Mouse (Mus musculus): ENCODE measurements around the gene Pitpnm3.

Gene Pitpnm3

DNA sequence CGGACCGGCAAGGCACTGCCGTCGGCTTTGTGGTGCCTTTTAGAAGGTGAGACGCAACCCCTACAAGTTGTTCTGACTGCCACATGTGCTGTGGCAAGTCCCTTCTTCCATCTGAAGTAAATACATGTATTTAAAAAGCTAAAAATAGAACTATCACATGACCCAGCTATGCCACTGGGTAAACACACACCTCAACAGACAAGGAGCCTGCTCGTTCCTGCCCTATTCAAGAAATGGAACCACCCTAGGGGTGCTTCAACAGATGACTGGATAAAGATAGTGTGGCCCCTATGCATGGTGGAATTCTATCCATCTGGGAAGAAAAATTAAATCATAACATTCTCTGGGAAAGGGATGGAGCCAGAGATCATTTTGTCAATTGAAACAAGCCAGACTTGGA is 112.8 kb downstream of the Pitpnm3 start:
- no peak for DNase-seq (ENCODE audit: extremely low read depth, low read depth)

DNA sequence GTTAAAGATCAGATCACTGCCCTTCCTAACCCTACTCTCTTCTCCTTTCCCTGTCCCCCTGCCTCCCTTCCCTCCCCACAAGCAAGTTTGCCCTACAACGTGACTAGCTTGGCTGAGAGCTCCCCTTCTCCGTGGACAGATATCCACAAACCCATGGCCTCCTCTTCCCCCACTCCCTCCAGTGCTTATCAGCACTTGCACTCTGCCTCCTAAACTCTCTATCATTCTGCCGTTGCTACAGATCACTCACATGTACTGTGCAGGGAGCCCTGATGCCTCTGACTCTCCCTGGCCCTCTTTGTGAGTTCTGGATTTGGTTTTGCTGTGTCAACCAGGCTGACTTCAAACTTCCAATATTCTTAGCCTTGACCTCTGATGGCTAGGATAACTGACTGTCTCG is 114.6 kb downstream of the Pitpnm3 start:
- no peak for DNase-seq (ENCODE audit: extremely low read depth, low read depth)

DNA sequence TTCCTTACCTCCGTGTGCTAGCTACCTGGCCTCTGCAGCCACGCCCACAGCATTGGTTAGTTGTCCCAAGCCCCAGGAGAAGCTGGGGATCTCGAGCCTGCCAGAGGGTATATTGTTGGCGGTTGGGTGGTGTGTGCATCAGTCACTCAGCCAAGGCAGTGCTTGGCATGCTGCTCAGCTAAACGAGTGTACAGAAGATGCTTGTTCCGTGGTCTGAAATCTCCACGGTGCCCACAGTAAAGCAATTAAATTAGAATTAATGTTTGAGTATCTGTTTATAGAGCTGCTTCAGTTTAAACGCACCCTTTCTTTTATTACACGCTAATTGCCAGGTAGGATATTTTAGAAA is 118.4 kb downstream of the Pitpnm3 start:
- DNase-seq (ENCODE audit: extremely low read depth, low read depth) = no peak

DNA sequence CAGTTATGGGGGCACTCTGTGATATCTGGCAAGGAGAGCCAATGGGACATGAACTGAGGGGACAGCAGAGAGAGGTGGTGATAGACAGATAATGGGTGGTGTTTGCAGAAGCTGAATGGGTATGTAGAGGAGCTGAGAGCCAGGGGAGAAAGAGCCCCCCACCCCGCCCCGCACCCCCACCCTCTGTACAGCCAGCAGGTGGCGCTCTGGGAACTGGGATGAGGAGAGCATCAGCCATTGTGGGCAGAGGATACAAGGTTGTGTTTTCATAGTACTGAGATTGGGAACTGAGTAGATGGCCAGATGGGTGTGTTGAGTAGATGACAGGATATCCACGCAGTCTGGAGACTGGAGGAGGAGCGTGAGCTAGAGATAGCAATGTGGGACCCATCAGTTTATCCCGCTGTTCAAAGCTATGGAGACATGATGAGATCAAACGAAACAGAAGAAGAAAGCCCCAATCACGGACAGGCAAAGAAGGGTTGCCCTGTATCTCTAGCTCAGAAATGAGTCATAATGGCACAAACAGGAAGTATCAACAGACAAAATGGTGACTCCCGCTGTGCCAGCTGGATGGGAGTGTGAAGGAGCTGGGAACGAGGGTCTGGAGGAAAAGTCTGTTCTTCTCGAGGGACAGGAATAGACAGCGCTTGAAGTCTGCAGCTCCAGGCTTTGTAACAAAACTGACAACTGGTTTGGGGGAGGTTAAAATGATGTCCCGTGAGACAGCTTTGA is 118.9 kb downstream of the Pitpnm3 start:
- no peak for DNase-seq (ENCODE audit: extremely low read depth, low read depth)

DNA sequence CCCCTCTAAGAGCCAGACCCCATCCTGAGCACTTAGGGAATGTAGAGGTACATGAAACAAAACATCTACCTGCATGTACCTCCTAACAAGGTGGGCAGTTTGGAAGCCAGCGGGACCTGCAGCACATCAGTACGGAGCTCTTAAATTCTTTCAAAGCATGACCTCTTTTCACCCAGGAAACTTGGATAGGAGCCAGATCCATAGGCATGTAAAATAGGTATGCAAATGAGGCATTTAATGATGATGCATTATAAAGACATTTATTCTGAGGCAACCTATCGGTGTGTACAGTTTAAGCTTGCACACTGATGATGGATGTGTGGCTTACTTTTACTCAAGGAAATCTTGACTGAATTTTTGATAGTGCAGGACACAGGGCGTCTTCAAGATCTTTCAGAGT is 120.9 kb downstream of the Pitpnm3 start:
- no peak for DNase-seq (ENCODE audit: extremely low read depth, low read depth)

DNA sequence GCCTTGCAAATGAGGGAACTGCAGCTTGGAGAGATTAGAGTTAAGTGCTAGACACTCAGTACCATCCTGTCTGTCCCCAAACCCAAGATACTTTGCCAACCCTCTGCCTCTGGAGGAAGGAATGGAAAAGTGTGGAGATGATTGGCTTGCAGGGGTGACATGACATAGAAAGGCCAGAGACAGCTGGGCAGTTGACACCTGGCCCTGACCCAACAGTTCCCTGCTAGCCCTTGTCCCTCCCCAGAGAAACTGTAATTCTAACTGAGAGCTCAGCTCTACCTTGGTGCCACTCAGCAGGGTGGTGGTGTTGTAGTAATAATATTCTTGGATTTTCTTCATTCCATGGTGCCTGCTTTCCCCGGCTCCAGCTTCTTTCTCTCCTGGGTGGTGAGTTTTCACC is 123.6 kb downstream of the Pitpnm3 start:
- no peak for DNase-seq (ENCODE audit: extremely low read depth, low read depth)

DNA sequence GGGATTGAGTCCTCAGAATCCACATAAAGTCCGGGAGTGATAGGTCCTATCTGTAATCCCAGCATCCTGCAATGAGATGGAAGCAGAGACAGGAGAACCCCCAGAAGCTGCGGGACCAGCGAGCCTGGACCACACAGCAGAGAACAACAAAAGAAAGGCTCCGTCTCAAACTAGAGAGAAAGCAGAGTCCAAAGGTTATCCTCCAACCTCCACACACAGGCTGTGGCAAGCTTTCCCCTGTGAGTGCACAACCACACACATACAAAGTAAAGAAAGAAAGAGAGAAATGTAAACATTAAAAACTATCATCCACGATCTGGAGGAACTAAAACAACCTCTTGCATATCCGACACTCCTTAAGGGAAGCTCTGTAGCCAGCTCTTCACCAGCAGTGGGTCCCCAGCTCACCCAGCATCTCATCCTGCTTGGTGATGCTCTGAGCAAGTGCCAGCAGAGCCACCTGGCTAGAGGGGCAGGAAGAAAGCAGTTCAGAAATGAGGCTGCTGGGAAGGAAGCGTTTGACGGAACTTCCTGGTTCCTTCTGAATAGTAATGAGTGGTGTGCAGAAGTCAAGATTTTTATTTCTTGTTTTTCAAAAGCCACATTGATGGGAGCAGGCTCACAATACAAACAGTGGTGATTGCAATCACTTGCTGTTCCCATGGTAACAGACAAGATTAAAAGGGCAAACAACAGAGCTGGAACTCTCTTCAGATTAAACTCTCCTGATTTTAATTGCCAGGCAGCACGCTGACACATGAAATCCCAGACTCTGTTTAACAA is 124.4 kb downstream of the Pitpnm3 start:
- no peak for DNase-seq (ENCODE audit: extremely low read depth, low read depth)

DNA sequence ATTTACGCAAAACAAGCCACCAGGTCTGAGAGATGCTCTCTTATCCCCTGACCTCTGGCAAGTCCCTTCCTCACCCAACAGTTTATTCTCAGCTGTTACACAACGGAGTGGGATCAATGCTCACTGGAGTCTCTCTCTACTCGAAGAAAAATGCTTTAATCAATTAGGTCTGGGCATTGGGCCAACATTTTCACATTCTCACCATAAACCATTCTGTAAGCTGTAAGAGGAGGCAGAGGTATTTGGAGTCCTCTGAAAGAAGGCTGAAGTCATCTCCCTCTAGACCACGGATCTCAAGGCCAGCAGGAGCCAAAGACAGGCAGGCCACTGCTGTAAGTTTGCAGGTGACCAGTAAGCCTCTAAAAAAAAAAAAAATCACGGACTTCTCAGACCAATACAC is 125.2 kb downstream of the Pitpnm3 start:
- no peak for DNase-seq (ENCODE audit: extremely low read depth, low read depth)

DNA sequence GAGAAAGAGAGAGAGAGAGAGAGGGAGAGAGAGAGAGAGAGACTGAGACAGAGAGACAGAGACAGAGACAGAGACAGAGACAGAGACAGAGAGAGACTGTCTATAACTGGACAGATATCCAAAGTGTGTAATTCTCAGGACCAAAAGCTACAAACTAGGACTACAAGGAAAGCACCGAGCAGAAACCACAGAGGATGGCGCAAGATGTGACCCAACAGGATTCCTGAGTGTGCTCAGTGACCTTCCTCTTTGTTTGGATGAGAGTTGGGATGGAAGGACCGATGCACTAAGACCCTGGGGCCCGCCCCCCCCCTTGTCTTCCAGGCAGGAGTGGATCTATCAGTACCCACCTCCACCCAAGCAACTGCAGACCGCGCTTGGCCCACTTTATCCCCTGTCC is 130.0 kb downstream of the Pitpnm3 start:
- DNase-seq (ENCODE audit: extremely low read depth, low read depth) = no peak

DNA sequence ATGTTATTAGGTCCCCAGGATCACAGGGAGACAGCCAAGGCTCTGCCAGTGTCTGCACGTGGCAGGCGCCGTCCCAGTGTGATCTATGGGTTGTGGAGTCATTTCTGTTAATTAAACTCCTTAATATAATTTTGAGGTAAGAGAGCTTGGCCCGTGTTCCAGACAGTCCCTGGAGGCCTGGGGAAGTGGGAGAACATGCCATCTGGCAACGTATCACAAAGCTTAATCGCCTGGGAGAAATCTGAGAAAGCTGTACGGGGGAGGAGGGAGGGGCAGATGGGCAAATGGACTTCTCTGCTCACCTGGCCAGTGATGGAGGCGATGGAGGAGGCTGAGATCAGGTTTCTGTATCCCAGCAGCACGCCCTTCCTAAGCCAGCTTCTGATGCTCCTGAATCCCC is 132.4 kb downstream of the Pitpnm3 start:
- no peak for DNase-seq (ENCODE audit: extremely low read depth, low read depth)

DNA sequence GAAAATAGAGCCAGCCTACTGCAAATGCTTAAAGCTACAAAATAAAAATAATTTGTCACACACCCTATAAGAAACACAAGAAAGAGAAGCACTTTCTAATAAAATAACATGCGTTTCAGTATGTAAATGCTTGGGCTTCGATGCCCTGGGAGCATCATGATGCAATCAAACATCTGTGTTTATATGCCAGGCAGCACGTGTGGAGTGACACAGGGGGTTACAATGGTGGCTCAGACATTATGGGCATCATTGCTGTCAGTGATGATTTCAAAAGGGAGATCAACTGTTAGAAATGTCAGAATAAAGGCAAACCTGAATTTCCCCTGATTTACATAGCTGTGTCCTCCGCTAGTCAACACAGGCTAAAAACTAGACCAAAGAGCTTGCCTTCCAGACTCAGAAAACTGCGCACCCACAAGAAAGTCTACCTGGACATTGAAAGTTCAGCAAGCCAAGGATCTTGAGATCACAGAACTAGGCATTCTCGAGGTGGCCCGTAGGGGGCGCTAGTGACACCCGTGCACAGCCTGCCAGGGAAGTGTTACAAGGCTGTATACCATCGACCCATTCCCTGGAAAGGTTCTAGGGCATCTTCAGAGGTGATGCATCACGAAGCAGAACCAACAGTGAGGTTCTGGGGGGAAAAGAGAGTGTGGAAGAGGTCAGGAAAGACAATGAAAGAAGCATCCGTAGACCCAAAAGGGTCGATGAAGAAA is 133.3 kb downstream of the Pitpnm3 start:
- DNase-seq (ENCODE audit: extremely low read depth, low read depth) = no peak

DNA sequence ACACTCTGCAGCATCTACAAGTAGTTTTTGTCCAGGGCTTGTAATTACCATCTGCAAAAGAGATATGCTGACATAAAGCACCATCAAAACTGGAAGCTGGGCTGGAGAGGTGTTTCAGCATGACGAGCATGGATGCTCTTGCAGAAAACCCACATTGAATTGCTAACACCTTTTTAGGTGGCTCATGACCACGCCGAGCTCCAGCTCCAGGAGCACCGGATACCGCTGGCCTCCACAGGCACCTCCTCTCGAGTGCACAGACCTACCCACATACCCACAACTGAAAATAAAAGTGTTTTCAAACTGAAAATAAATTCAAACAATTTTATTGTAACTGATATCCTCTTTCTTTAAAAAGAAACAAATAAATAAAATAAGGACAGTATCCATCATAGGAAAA is 135.4 kb downstream of the Pitpnm3 start:
- DNase-seq (ENCODE audit: extremely low read depth, low read depth) = no peak
